Mouse (Mus musculus): Measurements from ENCODE around the gene Bicdl2. TPM values are rescaled to one million over a fixed set of nuclear protein-coding genes. Genes with fewer than 3 reads are reported as not detected.

Gene Bicdl2
- polyA plus RNA-seq, 1 experiment from 2014 or later: not detected

DNA sequence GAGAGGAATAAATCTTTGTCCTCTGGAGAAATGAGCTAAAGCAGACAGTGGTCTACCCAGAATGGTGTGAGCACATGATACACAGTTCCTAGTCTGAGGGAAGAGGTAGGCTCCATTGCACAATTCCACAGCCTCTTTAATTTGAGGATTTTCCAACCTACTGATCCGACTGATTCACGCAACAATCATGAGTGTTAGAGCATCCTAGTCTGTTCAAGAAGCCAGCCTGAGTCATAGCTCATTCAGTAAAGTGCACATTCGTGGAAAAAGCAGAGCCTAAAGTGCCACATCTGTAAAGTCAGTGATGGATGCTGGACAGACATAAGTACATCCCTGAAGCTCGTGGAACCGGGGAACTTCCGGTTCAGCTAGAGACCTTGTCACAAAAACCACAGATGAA is 8.9 kb upstream of the Bicdl2 start:
- H3K36me3 ChIP-seq (ENCODE audit: control insufficient read depth, insufficient read depth, low read length): no peaks in the 10 kb centered on the region
- H3K9me3 ChIP-seq (ENCODE audit: control insufficient read depth, low read length): no peaks in the 10 kb centered on the region
- no peak overlapping the region for H3K27ac ChIP-seq (ENCODE audit: low read depth, low read length)
- DNase-seq (ENCODE audit: low spot score): no peak
- H3K4me3 ChIP-seq (ENCODE audit: low read depth, low read length): no peak overlapping the region
- no peaks in the 10 kb centered on the region for H3K4me1 ChIP-seq (ENCODE audit: control insufficient read depth, insufficient read depth, low read length)
- 84% methylated on average over 6 of the region's 6 CpGs for WGBS
- H3K9ac ChIP-seq (ENCODE audit: low read length): no peak overlapping the region
- no peak overlapping the region for H3K4me2 ChIP-seq (ENCODE audit: low read depth)
- no peaks in the 10 kb centered on the region for H3K27me3 ChIP-seq (ENCODE audit: control insufficient read depth, insufficient read depth, low read length)
- ATAC-seq (ENCODE audit: insufficient read depth, low FRiP score, low TSS enrichment): no peak

DNA sequence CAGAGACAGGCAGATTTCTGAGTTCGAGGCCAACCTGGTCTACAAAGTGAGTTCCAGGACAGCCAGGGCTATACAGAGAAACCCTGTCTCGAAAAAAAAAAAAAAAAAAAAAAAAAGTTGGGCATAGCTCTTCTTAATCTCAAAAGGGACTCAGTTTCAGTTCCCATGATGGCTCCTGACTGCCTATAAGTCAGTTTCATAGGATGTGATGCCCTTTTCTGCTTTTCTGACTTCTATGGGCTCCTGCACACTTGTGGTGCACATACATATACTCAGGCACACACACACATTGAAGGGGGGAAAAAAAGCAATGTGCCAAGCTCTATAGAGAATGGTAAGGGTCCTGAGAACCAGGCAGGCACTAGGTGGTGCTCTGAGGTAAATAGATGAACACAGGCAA is 7.0 kb upstream of the Bicdl2 start:
- DNase-seq (ENCODE audit: low spot score) (no peak), ATAC-seq (ENCODE audit: insufficient read depth, low FRiP score, low TSS enrichment) (no peak)
- H3K9me3 ChIP-seq (ENCODE audit: control insufficient read depth, low read length): no peaks in the 10 kb centered on the region

DNA sequence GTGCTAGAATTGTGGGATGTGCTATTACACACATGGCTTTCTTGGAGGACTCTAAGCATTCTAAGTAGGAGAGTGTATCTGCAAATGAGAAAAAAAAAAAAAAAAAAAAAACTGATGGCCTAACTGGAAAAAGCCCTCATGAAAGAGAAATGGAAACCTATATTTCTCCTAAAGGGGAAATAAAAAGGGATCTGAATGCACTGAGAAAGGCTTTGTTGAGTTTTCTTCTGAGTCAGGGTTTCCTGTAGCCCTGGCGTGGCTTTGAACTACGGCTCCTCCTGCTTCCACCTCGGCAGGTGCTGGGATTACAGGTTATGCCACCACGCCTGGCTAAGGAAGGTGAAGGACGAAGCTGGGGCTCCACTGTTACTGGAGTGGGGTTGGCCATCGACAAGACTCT is 6.3 kb upstream of the Bicdl2 start:
- H3K9me3 ChIP-seq (ENCODE audit: control insufficient read depth, low read length): no peaks in the 10 kb centered on the region
- H3K4me1 ChIP-seq (ENCODE audit: control insufficient read depth, insufficient read depth, low read length): no peaks in the 10 kb centered on the region
- H3K36me3 ChIP-seq (ENCODE audit: control insufficient read depth, insufficient read depth, low read length): no peaks in the 10 kb centered on the region
- no peaks in the 10 kb centered on the region for H3K27me3 ChIP-seq (ENCODE audit: control insufficient read depth, insufficient read depth, low read length)
- DNase-seq (ENCODE audit: low spot score) (no peak), ATAC-seq (ENCODE audit: insufficient read depth, low FRiP score, low TSS enrichment) (no peak)
- H3K4me2 ChIP-seq (ENCODE audit: low read depth): no peak overlapping the region
- H3K9ac ChIP-seq (ENCODE audit: low read length): no peak overlapping the region
- WGBS: 62% methylated on average over 6 of the region's 6 CpGs
- H3K27ac ChIP-seq (ENCODE audit: low read depth, low read length): no peak overlapping the region
- no peak overlapping the region for H3K4me3 ChIP-seq (ENCODE audit: low read depth, low read length)

More for the DNA sequence above, 7.0 kb upstream of the Bicdl2 start:
- Histone ChIP-seq H3K27ac (ENCODE audit: low read depth, low read length) (no peak overlapping the region), H3K36me3 (ENCODE audit: control insufficient read depth, insufficient read depth, low read length) (no peaks in the 10 kb centered on the region), H3K4me1 (ENCODE audit: control insufficient read depth, insufficient read depth, low read length) (no peaks in the 10 kb centered on the region), H3K9ac (ENCODE audit: low read length) (no peak overlapping the region), H3K27me3 (ENCODE audit: control insufficient read depth, insufficient read depth, low read length) (no peaks in the 10 kb centered on the region), H3K4me3 (ENCODE audit: low read depth, low read length) (no peak overlapping the region), H3K4me2 (ENCODE audit: low read depth) (no peak overlapping the region)
- WGBS: 85% methylated on average over 1 of the region's 2 CpGs

DNA sequence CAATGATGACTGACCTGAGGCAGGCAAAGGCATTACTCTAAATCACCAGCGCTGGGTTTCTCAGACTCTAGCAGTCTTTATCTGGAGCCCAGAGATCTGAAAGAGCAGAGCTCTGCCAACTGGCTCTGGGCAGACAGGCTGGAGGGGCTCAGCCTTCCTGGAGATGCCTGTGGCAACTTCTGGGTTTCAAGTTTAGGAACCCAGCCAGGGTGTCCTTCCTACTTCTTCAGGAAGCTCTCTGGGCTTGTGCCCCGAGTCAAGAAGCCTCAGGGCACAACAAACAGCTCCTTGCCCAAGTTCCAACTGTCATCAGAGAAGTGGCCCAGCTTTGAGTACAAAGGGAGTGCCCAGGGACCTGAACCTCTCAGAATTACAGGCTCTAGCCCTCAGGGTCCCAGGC is 5.9 kb upstream of the Bicdl2 start:
- Histone ChIP-seq H3K27me3 (ENCODE audit: control insufficient read depth, insufficient read depth, low read length) (no peaks in the 10 kb centered on the region), H3K4me3 (ENCODE audit: low read depth, low read length) (no peak overlapping the region), H3K36me3 (ENCODE audit: control insufficient read depth, insufficient read depth, low read length) (no peaks in the 10 kb centered on the region), H3K27ac (ENCODE audit: low read depth, low read length) (no peak overlapping the region), H3K9ac (ENCODE audit: low read length) (no peak overlapping the region), H3K4me1 (ENCODE audit: control insufficient read depth, insufficient read depth, low read length) (no peaks in the 10 kb centered on the region), H3K9me3 (ENCODE audit: control insufficient read depth, low read length) (no peaks in the 10 kb centered on the region), H3K4me2 (ENCODE audit: low read depth) (no peak overlapping the region)
- DNase-seq (ENCODE audit: low spot score) (no peak), ATAC-seq (ENCODE audit: insufficient read depth, low FRiP score, low TSS enrichment) (no peak)
- WGBS: 69% methylated on average over 2 of the region's 2 CpGs

DNA sequence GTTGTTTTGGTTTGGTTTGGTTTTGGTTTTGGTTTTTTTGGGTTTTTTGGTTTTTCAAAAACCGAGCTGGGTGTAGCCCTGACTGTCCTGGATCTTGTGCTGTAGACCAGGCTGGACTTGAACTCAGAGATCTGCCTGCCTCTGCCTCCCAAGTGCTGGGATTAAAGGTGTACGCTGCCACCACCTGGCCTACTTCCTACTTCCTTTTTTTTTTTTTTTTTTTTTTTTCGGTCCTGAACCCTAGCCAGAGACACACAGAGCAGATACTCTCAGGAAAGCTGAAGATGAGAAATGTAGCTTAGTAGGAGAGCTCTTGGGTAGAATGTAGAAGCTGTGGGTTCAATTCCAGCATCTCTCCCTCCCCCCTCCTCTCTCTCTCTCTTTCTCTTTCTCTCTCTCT is 1.9 kb upstream of the Bicdl2 start:
- Histone ChIP-seq H3K27me3 (ENCODE audit: control insufficient read depth, insufficient read depth, low read length) (peaks cover 24% of the 10 kb centered on the region), H3K4me3 (ENCODE audit: low read depth, low read length) (no peak overlapping the region), H3K9me3 (ENCODE audit: control insufficient read depth, low read length) (no peaks in the 10 kb centered on the region), H3K4me2 (ENCODE audit: low read depth) (no peak overlapping the region), H3K36me3 (ENCODE audit: control insufficient read depth, insufficient read depth, low read length) (no peaks in the 10 kb centered on the region), H3K27ac (ENCODE audit: low read depth, low read length) (no peak overlapping the region), H3K4me1 (ENCODE audit: control insufficient read depth, insufficient read depth, low read length) (no peaks in the 10 kb centered on the region), H3K9ac (ENCODE audit: low read length) (no peak overlapping the region)
- 70% methylated on average over 3 of the region's 3 CpGs for WGBS
- DNase-seq (ENCODE audit: low spot score) (no peak), ATAC-seq (ENCODE audit: insufficient read depth, low FRiP score, low TSS enrichment) (no peak)

DNA sequence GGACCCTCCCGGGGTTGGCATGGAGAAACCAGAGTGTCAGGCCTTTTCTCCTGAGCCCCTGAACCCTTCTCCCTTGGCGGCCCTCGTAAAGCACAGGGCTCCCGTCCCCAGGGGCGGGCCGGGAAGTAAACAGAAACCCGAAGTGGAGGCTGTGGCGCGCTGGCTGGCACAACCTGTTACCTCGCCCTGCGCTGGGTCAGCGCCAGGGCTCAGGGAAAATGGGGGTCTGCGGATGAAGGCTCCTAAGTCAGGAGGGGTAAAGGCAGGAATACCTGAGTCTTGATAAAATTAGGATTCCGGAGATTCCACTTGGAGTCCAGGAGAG is 532 bp downstream of the Bicdl2 start:
- H3K4me1 ChIP-seq (ENCODE audit: control insufficient read depth, insufficient read depth, low read length): no peaks in the 10 kb centered on the region
- peaks cover 24% of the 10 kb centered on the region for H3K27me3 ChIP-seq (ENCODE audit: control insufficient read depth, insufficient read depth, low read length)
- no peak for ATAC-seq (ENCODE audit: insufficient read depth, low FRiP score, low TSS enrichment)
- no peak overlapping the region for H3K4me3 ChIP-seq (ENCODE audit: low read depth, low read length)
- no peak overlapping the region for H3K27ac ChIP-seq (ENCODE audit: low read depth, low read length)
- H3K4me2 ChIP-seq (ENCODE audit: low read depth): no peak overlapping the region
- DNase-seq (ENCODE audit: low spot score): no peak
- 2% methylated on average over 14 of the region's 14 CpGs for WGBS
- H3K9ac ChIP-seq (ENCODE audit: low read length): no peak overlapping the region
- no peaks in the 10 kb centered on the region for H3K36me3 ChIP-seq (ENCODE audit: control insufficient read depth, insufficient read depth, low read length)
- H3K9me3 ChIP-seq (ENCODE audit: control insufficient read depth, low read length): no peaks in the 10 kb centered on the region

DNA sequence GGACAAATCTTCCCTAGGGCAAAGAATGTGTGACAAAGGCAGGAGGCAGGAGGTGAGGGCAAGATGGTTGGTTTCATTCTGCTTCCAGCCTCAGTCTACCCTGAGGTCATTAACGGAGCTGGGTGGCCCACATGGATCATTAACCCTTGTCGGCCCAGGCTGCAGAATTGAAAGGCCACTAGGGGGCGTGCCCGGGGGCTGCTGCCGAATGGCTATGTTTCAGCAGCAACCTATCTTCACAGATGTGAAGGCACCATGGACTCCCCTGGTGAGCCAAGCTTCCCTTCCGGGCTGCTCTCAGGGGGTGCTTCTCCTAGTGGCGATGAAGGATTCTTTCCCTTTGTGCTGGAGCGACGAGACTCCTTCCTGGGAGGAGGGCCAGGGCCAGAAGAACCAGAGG is 1.2 kb downstream of the Bicdl2 start:
- H3K4me1 ChIP-seq (ENCODE audit: control insufficient read depth, insufficient read depth, low read length): no peaks in the 10 kb centered on the region
- no peaks in the 10 kb centered on the region for H3K36me3 ChIP-seq (ENCODE audit: control insufficient read depth, insufficient read depth, low read length)
- no peak overlapping the region for H3K9ac ChIP-seq (ENCODE audit: low read length)
- no peak overlapping the region for H3K27ac ChIP-seq (ENCODE audit: low read depth, low read length)
- no peak overlapping the region for H3K4me3 ChIP-seq (ENCODE audit: low read depth, low read length)
- no peak for DNase-seq (ENCODE audit: low spot score)
- H3K27me3 ChIP-seq (ENCODE audit: control insufficient read depth, insufficient read depth, low read length): peaks cover 24% of the 10 kb centered on the region
- no peak for ATAC-seq (ENCODE audit: insufficient read depth, low FRiP score, low TSS enrichment)
- 0% methylated on average over 9 of the region's 9 CpGs for WGBS
- H3K4me2 ChIP-seq (ENCODE audit: low read depth): no peak overlapping the region
- no peaks in the 10 kb centered on the region for H3K9me3 ChIP-seq (ENCODE audit: control insufficient read depth, low read length)

- Histone ChIP-seq H3K4me1 (ENCODE audit: control insufficient read depth, insufficient read depth, low read length) (no peaks in the 10 kb centered on the region), H3K36me3 (ENCODE audit: control insufficient read depth, insufficient read depth, low read length) (peaks cover 5% of the 10 kb centered on the region; the same call in 1 of the 2 replicates), H3K9ac (ENCODE audit: low read length) (no peak overlapping the region), H3K27ac (ENCODE audit: low read depth, low read length) (no peak overlapping the region), H3K4me3 (ENCODE audit: low read depth, low read length) (no peak overlapping the region), H3K9me3 (ENCODE audit: control insufficient read depth, low read length) (no peaks in the 10 kb centered on the region), H3K4me2 (ENCODE audit: low read depth) (no peak overlapping the region), H3K27me3 (ENCODE audit: control insufficient read depth, insufficient read depth, low read length) (peaks cover 22% of the 10 kb centered on the region)
- WGBS: 8% methylated on average over 5 of the region's 5 CpGs
- no peak for ATAC-seq (ENCODE audit: insufficient read depth, low FRiP score, low TSS enrichment)
- DNase-seq (ENCODE audit: low spot score): no peak
Observed at GRCm38 (mm10) chr17:23664556-23665021, 4.3 kb downstream of the Bicdl2 start.

DNA sequence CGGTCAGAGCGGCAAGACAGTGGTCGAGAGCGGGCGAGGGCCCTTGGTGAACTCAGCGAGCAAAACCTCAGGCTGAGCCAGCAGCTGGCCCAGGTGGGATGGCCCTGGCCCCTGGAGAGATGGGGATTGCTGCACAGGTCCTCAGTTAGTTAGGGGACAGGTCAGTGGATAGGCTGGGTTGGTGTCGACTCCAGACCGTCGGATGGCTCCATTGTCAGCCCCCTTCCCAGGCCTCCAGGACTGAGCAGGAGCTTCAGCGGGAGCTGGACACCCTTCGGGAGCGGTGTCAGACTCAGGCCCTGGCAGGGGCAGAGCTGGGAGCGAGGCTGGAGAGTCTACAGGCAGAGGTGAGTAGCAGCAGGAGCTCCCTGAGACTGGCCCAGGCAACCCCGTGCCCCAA is 5.2 kb downstream of the Bicdl2 start:
- peaks cover 13% of the 10 kb centered on the region for H3K27me3 ChIP-seq (ENCODE audit: control insufficient read depth, insufficient read depth, low read length)
- DNase-seq (ENCODE audit: low spot score) (no peak), ATAC-seq (ENCODE audit: insufficient read depth, low FRiP score, low TSS enrichment) (no peak)
- no peak overlapping the region for H3K4me2 ChIP-seq (ENCODE audit: low read depth)
- 80% methylated on average over 14 of the region's 14 CpGs for WGBS
- no peaks in the 10 kb centered on the region for H3K4me1 ChIP-seq (ENCODE audit: control insufficient read depth, insufficient read depth, low read length)
- no peaks in the 10 kb centered on the region for H3K9me3 ChIP-seq (ENCODE audit: control insufficient read depth, low read length)
- no peak overlapping the region for H3K27ac ChIP-seq (ENCODE audit: low read depth, low read length)
- no peak overlapping the region for H3K4me3 ChIP-seq (ENCODE audit: low read depth, low read length)
- no peak overlapping the region for H3K9ac ChIP-seq (ENCODE audit: low read length)
- H3K36me3 ChIP-seq (ENCODE audit: control insufficient read depth, insufficient read depth, low read length): peaks cover 8% of the 10 kb centered on the region
